Mouse (Mus musculus): ENCODE measurements around the gene Irf4.

Irf4 gene

GRCm38 (mm10) chr13:30762224-30762623 is 13.2 kb downstream of the Irf4 start:
- DNase-seq (ENCODE audit: low read depth, low spot score) = no peak

- DNase-seq (ENCODE audit: low read depth, low spot score) = no peak
Measured at GRCm38 (mm10) chr13:30764014-30764740, 15.2 kb downstream of the Irf4 start.

GRCm38 (mm10) chr13:30765906-30766305 is 16.9 kb downstream of the Irf4 start:
- no peak for DNase-seq (ENCODE audit: low read depth, low spot score)

DNA sequence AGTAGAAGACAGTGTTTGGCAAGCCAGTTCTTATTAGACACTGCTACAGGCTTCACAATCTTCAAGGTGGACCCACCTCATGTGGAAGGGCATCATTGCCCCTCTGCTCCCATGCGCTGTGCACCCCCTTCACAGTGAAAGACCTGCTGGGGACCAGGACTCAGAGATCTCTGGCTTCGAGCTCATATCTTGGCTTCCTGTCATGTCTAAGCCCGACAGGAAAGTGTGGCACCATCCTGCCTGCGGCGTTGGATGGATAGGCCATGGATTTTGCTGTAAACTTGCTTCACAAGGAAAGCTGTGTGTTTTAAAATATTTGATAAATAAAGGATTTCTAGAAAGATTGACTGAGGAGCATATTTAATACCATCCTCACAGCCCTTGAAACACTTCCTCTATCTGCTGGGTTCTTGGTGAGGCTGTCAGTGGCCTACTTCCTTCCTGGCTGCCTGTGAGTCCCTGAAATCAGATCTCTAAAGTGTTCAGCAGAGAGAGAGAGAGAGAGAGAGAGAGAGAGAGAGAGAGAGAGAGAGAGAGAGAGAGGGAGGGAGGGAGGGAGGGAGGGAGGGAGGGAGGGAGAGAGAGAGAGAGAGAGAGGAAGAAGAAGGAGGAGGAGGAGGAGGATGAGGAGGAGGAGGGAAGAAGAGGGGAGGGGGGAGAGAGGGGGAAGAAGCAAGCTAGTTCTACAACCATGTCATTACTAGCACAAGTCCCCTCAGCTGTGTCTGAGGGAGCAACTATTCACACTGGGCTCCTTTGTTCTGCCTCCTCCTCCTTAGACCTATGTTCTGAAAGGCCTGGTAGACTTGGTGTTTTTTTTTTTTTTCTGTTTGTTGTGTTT is 17.8 kb downstream of the Irf4 start:
- no peak for DNase-seq (ENCODE audit: low read depth, low spot score)

DNA sequence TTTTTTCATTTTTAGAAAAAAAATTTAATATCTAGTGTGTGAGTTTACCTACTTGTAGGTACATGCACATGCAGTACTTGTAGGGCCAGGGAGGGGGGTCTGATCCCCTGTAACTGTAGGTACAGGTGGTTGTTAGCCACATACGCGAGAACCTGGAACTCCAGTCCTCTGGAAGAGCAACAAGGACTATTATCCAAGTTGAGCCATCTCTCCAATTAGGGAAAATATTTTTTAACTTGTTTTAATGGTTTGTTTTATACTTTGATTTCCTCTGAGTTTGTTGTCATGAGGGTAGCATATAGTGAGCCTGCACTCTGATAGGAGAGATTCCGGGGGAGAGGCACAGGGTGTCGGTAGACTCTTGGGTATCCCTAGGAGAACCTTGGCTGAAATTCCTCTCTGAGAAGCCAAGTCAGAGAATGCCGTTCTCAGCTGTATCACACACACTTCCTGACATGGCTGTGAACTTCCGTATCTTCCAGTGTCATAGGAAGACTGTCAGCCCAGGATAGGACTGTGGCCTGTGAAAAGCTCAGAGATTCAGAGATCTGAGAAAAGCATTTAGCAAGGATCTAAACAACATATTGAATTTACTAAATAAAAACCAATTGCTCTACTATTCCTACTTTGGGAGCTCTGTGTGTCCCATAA is 18.6 kb downstream of the Irf4 start:
- no peak for DNase-seq (ENCODE audit: low read depth, low spot score)

DNA sequence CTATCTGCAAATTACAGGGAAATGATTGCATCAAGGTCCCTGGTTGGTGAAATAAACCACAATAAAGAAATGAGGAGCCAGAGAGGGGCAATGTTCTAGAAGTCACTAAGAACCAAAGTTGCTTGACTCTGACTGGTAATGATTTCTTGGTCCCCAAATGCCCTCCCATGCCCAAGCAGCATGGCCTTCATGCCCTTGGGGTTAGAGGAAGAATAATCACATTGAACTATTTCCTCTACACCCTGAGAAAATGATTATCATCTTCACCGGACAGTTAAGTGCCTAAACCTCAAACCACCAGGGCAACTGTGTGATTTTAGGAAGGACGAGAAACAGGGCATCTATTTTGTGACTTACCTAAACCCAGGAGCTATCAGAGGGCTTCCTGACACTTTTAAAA is 27.0 kb downstream of the Irf4 start:
- DNase-seq (ENCODE audit: low read depth, low spot score) = no peak

- no peak for DNase-seq (ENCODE audit: low read depth, low spot score)
Measured at GRCm38 (mm10) chr13:30777678-30778179, 28.7 kb downstream of the Irf4 start.

- no peak for DNase-seq (ENCODE audit: low read depth, low spot score)
Measured at GRCm38 (mm10) chr13:30781905-30782304, 32.9 kb downstream of the Irf4 start.

DNA sequence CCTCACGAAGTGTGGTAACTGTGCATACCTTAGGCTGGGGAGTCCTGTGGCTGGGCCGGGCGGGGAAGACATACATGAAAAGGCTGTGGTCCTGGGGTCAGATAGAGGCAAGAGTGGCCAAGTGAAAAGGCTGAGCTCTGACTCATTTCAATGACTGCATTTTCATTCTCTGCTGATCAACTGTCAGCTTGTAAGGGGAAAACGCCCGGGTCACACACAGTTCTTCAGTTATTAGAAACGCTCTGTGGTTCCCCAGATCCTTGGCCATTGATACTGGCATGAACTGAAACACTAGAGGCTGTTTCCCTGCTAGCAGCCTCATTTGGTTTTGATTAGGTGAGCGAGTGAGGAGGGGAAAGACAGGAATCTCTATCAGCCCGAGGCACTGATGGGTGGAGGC is 33.4 kb downstream of the Irf4 start:
- DNase-seq (ENCODE audit: low read depth, low spot score) = no peak

- DNase-seq (ENCODE audit: low read depth, low spot score) = no peak
Measured at GRCm38 (mm10) chr13:30785423-30786040, 36.5 kb downstream of the Irf4 start.

DNA sequence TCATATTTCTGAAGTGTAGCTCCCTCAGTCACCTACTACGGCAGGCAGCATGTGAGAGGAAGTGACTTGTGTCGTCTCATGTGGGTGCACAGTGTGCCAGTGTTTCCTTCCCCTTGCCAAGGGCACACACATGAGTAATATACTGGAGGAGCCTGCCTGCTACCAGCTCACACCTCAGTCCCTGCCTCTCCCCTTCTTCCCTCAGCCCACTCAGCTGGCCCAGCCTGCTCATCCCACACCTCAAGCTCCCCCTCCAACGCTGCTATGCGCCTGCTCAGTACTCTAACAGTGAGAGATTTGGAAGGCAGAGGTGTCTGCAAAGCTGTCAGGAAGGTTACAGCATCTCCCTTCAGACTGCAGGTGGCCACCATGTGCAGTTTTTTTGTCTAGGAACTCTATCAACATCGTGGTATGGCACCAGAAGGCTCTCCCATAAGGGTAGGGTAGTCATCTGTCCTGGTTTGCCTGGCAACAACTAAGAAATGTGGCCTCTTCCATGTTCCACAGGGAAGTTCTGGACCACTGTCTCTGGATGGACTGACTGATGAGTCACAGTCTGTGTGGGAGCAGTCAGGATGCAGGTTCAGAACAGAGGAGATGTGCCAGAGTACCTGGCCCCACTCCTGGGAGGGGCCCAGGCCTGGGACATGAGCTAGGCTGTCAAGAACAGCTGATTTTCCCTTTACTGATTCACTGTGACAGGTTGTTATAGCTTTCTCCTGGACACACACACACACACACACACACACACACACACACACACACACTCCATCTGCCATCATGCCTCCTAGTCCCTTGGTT is 37.4 kb downstream of the Irf4 start:
- DNase-seq (ENCODE audit: low read depth, low spot score) = no peak

DNA sequence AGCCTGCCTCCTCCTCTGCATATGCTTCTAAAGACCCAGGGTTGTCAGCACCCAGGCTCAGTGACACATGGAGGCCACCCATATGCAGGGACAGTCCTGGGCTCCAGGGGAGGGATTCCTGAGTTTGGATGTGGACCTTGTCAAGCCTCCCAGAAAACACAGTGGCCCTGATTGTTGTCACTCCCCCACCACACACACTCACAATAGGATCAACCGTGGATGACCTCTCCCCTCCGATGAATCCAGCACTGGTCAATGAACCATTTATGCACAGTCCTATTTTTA is 38.0 kb downstream of the Irf4 start:
- DNase-seq (ENCODE audit: low read depth, low spot score) = no peak

- DNase-seq (ENCODE audit: low read depth, low spot score) = no peak
Measured at GRCm38 (mm10) chr13:30787556-30787955, 38.5 kb downstream of the Irf4 start.

GRCm38 (mm10) chr13:30787960-30788359 is 38.9 kb downstream of the Irf4 start:
- DNase-seq (ENCODE audit: low read depth, low spot score) = no peak

- no peak for DNase-seq (ENCODE audit: low read depth, low spot score)
Measured at GRCm38 (mm10) chr13:30788421-30788820, 39.4 kb downstream of the Irf4 start.

DNA sequence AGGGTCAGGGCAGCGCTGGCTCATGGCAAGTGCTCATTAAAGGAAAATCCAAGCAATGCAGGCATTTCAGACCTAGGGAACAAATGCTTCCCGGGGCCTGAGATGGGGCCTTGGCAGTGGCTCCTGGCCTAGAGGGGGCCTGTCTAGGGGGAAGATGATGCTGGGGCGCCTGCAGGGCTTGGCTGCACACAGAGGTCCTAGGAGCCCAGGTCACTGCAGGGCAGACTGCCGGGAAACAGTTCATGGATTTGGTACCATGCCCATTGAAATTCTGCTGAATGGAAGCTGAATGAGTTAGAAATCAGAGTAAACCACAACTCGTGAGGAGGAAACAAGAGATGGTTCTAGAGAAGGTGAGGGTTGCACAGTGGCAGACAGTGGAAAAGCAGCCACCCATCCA is 41.0 kb downstream of the Irf4 start:
- DNase-seq (ENCODE audit: low read depth, low spot score) = no peak

DNA sequence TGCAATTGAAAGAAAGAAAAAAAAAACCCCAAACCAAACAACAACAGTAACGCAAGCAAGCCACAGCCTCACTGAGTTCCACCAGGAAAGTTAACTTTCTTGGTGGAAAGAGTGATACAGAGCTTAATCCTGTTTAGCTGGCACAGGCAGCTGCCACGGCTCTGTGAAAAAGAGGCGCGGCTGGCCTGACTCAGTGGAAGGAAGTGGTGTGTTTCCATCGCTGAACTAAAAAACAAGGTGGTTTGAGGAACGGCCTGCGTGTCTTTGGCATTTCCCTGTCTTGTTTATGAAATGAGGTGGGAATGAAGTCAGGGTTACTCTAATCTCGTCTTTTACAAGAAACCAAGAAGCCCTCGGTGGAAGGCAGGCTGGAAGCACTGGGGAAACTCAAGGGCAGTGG is 43.3 kb downstream of the Irf4 start:
- DNase-seq (ENCODE audit: low read depth, low spot score) = no peak

GRCm38 (mm10) chr13:30792741-30793140 is 43.7 kb downstream of the Irf4 start:
- DNase-seq (ENCODE audit: low read depth, low spot score) = no peak

- DNase-seq (ENCODE audit: low read depth, low spot score) = no peak
Measured at GRCm38 (mm10) chr13:30793196-30793595, 44.2 kb downstream of the Irf4 start.

- no peak for DNase-seq (ENCODE audit: low read depth, low spot score)
Measured at GRCm38 (mm10) chr13:30793616-30794015, 44.6 kb downstream of the Irf4 start.

DNA sequence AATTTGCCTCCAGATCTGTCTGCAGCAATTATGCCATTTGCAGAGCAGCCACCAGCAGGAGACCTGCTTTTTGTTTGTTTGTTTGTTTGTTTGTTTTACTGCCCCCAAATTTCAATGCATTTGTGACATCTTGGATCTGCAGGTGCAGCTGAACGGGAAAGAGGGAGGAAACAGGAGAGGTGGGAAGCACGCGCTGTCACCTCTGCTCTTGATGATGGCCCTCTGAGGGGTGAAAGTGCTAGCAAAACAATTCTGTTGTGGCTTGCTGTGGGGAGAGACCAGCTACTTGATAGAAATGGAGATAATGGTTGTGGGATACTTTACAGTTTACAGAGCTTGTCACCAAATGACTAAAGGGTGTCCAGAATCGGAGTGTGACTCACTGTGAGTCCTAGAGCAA is 46.9 kb downstream of the Irf4 start:
- DNase-seq (ENCODE audit: low read depth, low spot score) = no peak

Measured in brain, embryonic 18.5 days (tissue).